Mouse (Mus musculus): ENCODE results near the gene Map10.
A peak's percentile ranks its signal among the peaks of the same experiment; 100 is the strongest.

Gene Map10

DNA sequence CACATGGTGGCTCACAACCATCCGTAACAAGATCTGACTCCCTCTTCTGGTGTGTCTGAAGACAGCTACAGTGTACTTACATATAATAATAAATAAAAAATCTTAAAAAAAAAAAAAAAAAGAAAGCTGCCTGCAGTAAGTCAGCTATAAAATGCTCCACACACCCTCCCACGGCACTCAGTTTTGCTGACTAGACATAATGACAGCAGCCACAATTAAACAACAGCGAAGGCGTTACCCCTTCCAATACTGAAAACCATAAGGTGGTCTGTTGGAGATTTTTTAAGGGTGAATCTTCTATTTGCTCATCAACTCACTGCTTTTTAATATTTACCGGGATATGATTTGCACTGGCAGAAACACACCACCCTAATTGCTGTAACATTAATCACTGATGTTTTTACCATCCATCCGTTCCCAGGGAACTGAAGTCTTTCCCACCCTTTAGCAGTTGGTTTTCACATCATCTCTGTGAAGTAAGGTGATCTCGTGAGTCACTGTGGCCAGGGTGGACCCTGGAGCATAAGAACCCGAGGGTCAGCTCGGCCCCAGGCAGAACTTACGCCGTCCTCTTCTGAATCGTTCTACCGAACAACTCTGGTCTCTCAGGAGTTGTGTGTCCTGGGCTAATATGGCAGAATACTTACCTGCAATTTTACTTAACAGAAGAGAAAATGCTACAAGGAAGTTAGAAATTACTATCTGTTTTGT lies 7.5 kb upstream of the Map10 start:
- H3K27me3 ChIP-seq (ENCODE audit: control insufficient read depth, insufficient read depth, low read length, poor library complexity, severe bottlenecking), result no peaks in the 10 kb centered on the region; the same call in 1 of the 2 replicates
- no peak for DNase-seq (ENCODE audit: low read depth, low spot score)
- H3K36me3 ChIP-seq (ENCODE audit: control insufficient read depth, insufficient read depth, low read length, poor library complexity, severe bottlenecking), result no peaks in the 10 kb centered on the region

DNA sequence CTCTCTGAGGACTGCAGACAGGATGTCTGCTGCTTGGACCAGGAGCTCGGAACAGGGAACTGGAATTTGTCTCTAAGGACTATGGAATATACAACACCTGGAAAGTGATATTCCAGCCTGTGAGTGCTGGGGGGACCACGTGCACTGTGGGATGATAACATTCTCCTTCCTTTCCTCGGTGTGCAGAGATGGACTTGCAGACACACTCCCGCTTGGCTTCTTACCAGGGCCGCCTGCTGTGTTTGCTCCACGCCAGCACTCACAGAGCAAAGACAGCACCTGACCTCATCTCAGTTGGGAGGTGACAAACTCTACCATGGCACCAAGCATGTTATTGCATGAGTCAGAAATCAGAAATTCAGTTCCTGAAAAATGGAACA lies 7.0 kb upstream of the Map10 start:
- DNase-seq (ENCODE audit: low read depth, low spot score), result no peak
- no peaks in the 10 kb centered on the region for H3K36me3 ChIP-seq (ENCODE audit: control insufficient read depth, insufficient read depth, low read length, poor library complexity, severe bottlenecking)
- no peaks in the 10 kb centered on the region; the same call in 1 of the 2 replicates for H3K27me3 ChIP-seq (ENCODE audit: control insufficient read depth, insufficient read depth, low read length, poor library complexity, severe bottlenecking)

- no peaks in the 10 kb centered on the region for H3K27me3 ChIP-seq (ENCODE audit: control insufficient read depth, insufficient read depth, low read length, poor library complexity, severe bottlenecking)
- no peaks in the 10 kb centered on the region for H3K36me3 ChIP-seq (ENCODE audit: control insufficient read depth, insufficient read depth, low read length, poor library complexity, severe bottlenecking)
- DNase-seq (ENCODE audit: low read depth, low spot score), result no peak
These were observed 4.3 kb upstream of the Map10 start for GRCm38 (mm10) chr8:125665183-125665875.

GRCm38 (mm10) chr8:125665876-125666186 lies 3.8 kb upstream of the Map10 start:
- H3K27me3 ChIP-seq (ENCODE audit: control insufficient read depth, insufficient read depth, low read length, poor library complexity, severe bottlenecking), result no peaks in the 10 kb centered on the region
- DNase-seq (ENCODE audit: low read depth, low spot score), result no peak
- H3K36me3 ChIP-seq (ENCODE audit: control insufficient read depth, insufficient read depth, low read length, poor library complexity, severe bottlenecking), result no peaks in the 10 kb centered on the region

GRCm38 (mm10) chr8:125666201-125666600 lies 3.4 kb upstream of the Map10 start:
- H3K36me3 ChIP-seq (ENCODE audit: control insufficient read depth, insufficient read depth, low read length, poor library complexity, severe bottlenecking), result no peaks in the 10 kb centered on the region
- DNase-seq (ENCODE audit: low read depth, low spot score), result no peak
- H3K27me3 ChIP-seq (ENCODE audit: control insufficient read depth, insufficient read depth, low read length, poor library complexity, severe bottlenecking), result no peaks in the 10 kb centered on the region

- no peak for DNase-seq (ENCODE audit: low read depth, low spot score)
These were observed 2.4 kb upstream of the Map10 start for GRCm38 (mm10) chr8:125667248-125667647.

DNA sequence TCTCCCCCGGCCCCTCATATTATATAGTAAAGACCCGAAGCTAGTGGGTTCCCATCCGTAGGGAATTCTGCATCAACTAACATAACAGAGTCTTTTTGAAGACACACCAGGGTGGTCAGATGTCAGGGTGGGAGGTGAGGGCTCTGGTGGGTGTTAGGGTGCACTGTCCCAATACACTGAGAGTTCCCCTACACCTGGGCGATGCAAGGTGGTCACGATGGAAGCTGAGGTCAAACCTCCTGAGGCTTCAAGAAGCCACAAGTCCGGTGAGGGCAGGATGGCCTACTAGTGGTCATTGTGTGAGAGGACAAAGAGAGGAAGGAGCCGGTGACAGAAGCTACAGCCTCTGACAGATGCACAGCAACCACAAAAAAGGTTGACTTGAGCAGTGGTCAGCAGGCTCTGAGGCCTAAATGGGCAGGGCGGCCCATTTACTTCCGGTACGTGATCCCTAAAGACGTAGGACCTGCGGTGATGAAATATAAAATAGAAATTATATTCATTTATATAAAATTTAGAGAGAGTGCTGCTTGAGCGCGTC lies 389 bp upstream of the Map10 start:
- H3K27me3 ChIP-seq (ENCODE audit: control insufficient read depth, insufficient read depth, low read length, poor library complexity, severe bottlenecking), result no peaks in the 10 kb centered on the region
- no peak for DNase-seq (ENCODE audit: low read depth, low spot score)
- no peaks in the 10 kb centered on the region for H3K36me3 ChIP-seq (ENCODE audit: control insufficient read depth, insufficient read depth, low read length, poor library complexity, severe bottlenecking)

More at GRCm38 (mm10) chr8:125667248-125667647, 2.4 kb upstream of the Map10 start:
- Histone ChIP-seq H3K36me3 (ENCODE audit: control insufficient read depth, insufficient read depth, low read length, poor library complexity, severe bottlenecking) (no peaks in the 10 kb centered on the region), H3K27me3 (ENCODE audit: control insufficient read depth, insufficient read depth, low read length, poor library complexity, severe bottlenecking) (no peaks in the 10 kb centered on the region)

DNA sequence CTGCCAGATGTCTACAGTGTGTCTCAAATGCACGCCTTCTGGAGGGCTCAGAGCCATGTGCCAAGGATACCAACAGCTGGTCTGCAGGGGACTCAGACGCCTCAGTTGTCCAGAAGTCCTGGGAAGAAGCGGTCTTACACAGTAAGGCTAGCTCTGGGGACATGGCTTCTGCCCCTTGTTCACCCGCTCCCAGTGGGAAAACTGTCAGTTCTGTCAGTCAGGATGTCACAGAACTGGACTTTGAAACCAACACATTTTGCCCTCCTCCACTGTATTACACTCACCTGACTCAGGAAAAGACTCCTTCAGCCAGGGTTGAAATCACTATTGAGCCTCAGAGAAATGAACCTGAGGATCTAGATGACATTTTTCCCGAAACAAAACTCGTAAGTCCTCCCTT lies 802 bp downstream of the Map10 start:
- DNase-seq (ENCODE audit: low read depth, low spot score), result no peak
- H3K27me3 ChIP-seq (ENCODE audit: control insufficient read depth, insufficient read depth, low read length, poor library complexity, severe bottlenecking), result no peaks in the 10 kb centered on the region
- no peaks in the 10 kb centered on the region for H3K36me3 ChIP-seq (ENCODE audit: control insufficient read depth, insufficient read depth, low read length, poor library complexity, severe bottlenecking)

DNA sequence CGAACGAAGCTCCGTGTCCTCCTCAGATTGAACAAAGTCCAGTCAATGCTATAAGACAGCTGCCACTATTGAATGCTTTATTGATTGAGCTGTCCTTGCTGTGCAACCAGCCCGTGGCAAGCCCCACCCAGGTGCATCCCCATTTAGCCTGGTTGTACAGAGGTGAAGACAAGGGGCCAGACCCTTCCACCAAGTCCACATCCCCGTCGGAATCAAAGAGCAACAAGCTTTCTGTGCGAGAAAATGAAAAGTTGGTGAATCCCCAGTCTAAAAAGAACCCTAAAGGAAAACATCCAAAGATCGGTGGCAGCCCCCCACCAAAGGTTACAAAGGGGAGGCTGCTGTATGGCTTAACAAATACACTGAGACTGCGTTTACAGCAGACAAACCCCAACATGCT lies 1.3 kb downstream of the Map10 start:
- no peaks in the 10 kb centered on the region for H3K27me3 ChIP-seq (ENCODE audit: control insufficient read depth, insufficient read depth, low read length, poor library complexity, severe bottlenecking)
- no peaks in the 10 kb centered on the region for H3K36me3 ChIP-seq (ENCODE audit: control insufficient read depth, insufficient read depth, low read length, poor library complexity, severe bottlenecking)
- no peak for DNase-seq (ENCODE audit: low read depth, low spot score)

DNA sequence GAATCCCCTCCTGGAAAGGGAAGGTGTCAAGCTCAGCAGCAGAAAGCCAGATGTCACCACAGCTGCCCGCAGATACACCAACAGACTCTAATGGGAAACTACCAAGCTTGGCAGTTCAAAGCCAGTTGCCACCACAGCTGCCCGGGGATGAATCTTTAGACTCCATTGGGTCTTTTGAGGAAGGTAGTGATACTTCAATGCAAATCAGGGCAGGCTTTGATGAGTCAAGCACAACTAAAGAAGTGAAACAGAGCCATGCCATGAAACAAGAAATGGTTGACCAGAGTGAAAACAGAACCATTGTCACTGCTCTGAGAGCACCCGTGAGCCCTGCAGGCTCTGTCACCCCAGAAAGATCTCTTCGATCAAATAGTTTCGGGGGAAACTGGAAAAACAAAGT lies 1.8 kb downstream of the Map10 start:
- Histone ChIP-seq H3K27me3 (ENCODE audit: control insufficient read depth, insufficient read depth, low read length, poor library complexity, severe bottlenecking) (no peaks in the 10 kb centered on the region), H3K36me3 (ENCODE audit: control insufficient read depth, insufficient read depth, low read length, poor library complexity, severe bottlenecking) (no peaks in the 10 kb centered on the region)
- peak; percentile 74 for DNase-seq (ENCODE audit: low read depth, low spot score)

DNA sequence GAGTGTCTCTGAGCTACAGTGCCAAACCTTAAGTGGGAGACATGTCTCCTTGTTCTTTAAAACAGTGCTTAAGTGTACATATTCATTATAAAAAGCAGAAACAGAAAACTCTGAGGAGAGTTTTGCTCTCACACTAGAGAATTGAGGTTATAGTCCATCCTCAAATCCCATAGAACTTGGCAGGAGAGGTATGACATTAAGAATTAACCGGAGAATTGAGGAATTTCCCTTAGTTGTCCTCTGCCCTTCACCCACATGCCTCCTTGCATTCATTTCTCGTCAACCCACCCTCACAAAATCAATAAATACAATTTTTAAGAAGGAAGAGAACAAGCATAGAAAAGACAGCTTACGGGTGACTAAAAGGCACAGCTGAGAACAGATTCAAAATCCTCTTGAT lies 6.2 kb downstream of the Map10 start:
- no peaks in the 10 kb centered on the region for H3K27me3 ChIP-seq (ENCODE audit: control insufficient read depth, insufficient read depth, low read length, poor library complexity, severe bottlenecking)
- no peak for DNase-seq (ENCODE audit: low read depth, low spot score)
- H3K36me3 ChIP-seq (ENCODE audit: control insufficient read depth, insufficient read depth, low read length, poor library complexity, severe bottlenecking), result no peaks in the 10 kb centered on the region

- Histone ChIP-seq H3K36me3 (ENCODE audit: control insufficient read depth, insufficient read depth, low read length, poor library complexity, severe bottlenecking) (no peaks in the 10 kb centered on the region), H3K27me3 (ENCODE audit: control insufficient read depth, insufficient read depth, low read length, poor library complexity, severe bottlenecking) (no peaks in the 10 kb centered on the region)
- no peak for DNase-seq (ENCODE audit: low read depth, low spot score)
These were observed 7.9 kb downstream of the Map10 start for GRCm38 (mm10) chr8:125677484-125677883.

DNA sequence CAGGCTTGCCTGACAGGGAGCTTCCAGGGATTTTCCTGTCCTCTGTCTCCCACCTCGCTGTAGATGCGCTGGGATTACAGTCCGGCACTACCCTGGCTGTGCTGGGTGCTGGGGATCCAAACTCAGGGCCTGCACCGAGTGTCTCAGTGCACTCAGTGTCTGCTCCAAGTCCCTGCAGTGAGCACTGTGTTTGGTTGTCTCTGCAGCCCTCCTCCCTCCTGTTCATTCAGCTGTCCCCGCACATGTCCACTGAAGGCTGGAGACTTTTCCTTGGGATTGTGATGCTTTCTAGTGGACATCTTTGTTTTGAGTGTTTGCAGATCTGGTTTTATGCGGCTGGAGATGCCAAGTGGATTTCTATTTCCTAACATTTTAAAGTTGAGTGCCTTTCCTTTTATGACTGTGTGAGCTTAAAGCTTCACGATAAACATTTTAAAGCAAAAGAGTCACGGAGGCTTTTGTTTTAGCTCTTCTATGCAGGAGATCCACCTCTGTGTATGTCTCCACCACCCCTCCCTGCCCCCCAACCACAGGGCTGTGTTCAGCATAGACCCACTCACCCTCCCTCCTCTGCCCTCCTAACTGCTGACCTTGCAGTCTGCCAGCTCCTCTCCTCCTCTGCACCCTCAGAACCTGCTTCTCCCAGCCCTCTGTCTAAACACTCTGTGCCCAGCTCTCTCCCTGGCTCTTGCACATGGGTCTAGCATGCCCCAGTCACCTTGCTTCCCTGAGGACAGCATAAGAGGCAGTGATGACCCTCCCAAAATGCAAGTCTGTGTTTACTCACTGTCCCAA lies 9.4 kb downstream of the Map10 start:
- no peak for DNase-seq (ENCODE audit: low read depth, low spot score)
- H3K27me3 ChIP-seq (ENCODE audit: control insufficient read depth, insufficient read depth, low read length, poor library complexity, severe bottlenecking), result no peaks in the 10 kb centered on the region
- H3K36me3 ChIP-seq (ENCODE audit: control insufficient read depth, insufficient read depth, low read length, poor library complexity, severe bottlenecking), result no peaks in the 10 kb centered on the region

GRCm38 (mm10) chr8:125680851-125681408 lies 11.3 kb downstream of the Map10 start:
- H3K27me3 ChIP-seq (ENCODE audit: control insufficient read depth, insufficient read depth, low read length, poor library complexity, severe bottlenecking), result no peaks in the 10 kb centered on the region
- peak; percentile 26 for DNase-seq (ENCODE audit: low read depth, low spot score)
- no peaks in the 10 kb centered on the region for H3K36me3 ChIP-seq (ENCODE audit: control insufficient read depth, insufficient read depth, low read length, poor library complexity, severe bottlenecking)
